Mouse (Mus musculus): ENCODE measurements at regions not wholly inside any gene's neighbourhood (a gene's known extent, or its start where the extent isn't known, plus 50 kb on each side); places are given as distances from the start of the nearest gene placed in this dataset.

GRCm38 (mm10) chr8:18536059-18536458, 442.0 kb downstream of the Defb40 start:
- Histone ChIP-seq H3K9ac (no peak overlapping the region), H3K4me2 (no peak overlapping the region), H3K27ac (ENCODE audit: low read depth) (no peak overlapping the region), H3K36me3 (ENCODE audit: insufficient read depth) (no peaks in the 10 kb centered on the region), H3K4me3 (ENCODE audit: low read depth, low read length) (no peak overlapping the region), H3K27me3 (ENCODE audit: insufficient read depth, low read length) (no peaks in the 10 kb centered on the region), H3K4me1 (ENCODE audit: insufficient read depth) (no peaks in the 10 kb centered on the region), H3K9me3 (ENCODE audit: low read depth, low read length) (no peaks in the 10 kb centered on the region)
- WGBS: 73% methylated on average over 2 of the region's 2 CpGs
- ATAC-seq (ENCODE audit: insufficient read depth) (no peak), DNase-seq (no peak)
- no peak for TF ChIP-seq CTCF (IDR thresholded peaks at IDR 0.05; ENCODE audit: low read depth)

GRCm38 (mm10) chr8:18528120-18528519, 449.9 kb downstream of the Defb40 start:
- no peak for DNase-seq
- Histone ChIP-seq H3K27me3 (ENCODE audit: insufficient read depth, low read length) (no peaks in the 10 kb centered on the region), H3K4me3 (ENCODE audit: low read depth, low read length) (no peak overlapping the region), H3K27ac (ENCODE audit: low read depth) (no peak overlapping the region), H3K4me1 (ENCODE audit: insufficient read depth) (no peaks in the 10 kb centered on the region), H3K36me3 (ENCODE audit: insufficient read depth) (no peaks in the 10 kb centered on the region), H3K4me2 (no peak overlapping the region), H3K9ac (no peak overlapping the region), H3K9me3 (ENCODE audit: low read depth, low read length) (no peaks in the 10 kb centered on the region)
- TF ChIP-seq CTCF (IDR thresholded peaks at IDR 0.05; ENCODE audit: low read depth): no peak
- 75% methylated on average over 6 of the region's 6 CpGs for WGBS
- ATAC-seq (ENCODE audit: insufficient read depth): no peak

DNA sequence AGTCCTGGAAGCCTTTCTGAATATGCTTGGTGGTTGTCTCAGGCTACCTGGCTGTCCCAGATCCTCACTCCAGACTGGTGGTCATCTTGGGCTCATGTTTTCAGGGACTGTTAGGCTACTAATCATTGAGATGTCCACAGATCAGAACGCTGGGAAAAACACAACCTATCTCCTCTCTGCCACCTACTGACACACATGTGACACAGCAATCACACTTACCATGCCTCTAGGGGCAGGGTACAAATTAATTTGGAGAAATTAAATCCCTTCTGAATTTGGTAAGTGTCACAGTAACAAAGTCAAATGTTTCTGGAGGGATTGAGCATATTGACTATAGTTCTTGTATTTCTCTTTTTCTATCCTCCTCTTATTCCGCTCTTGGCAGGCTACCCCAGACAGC, 465.6 kb downstream of the Defb40 start:
- DNase-seq: peak; percentile 3

GRCm38 (mm10) chr8:18506158-18507022, 471.7 kb downstream of the Defb40 start:
- Histone ChIP-seq H3K4me3 (ENCODE audit: low read depth, low read length) (no peak overlapping the region), H3K4me2 (no peak overlapping the region; the same call in 1 of the 2 replicates), H3K4me1 (ENCODE audit: insufficient read depth) (no peaks in the 10 kb centered on the region), H3K27me3 (ENCODE audit: insufficient read depth, low read length) (no peaks in the 10 kb centered on the region), H3K27ac (ENCODE audit: low read depth) (no peak overlapping the region), H3K9me3 (ENCODE audit: low read depth, low read length) (no peaks in the 10 kb centered on the region), H3K36me3 (ENCODE audit: insufficient read depth) (no peaks in the 10 kb centered on the region), H3K9ac (no peak overlapping the region)
- 37% methylated on average over 13 of the region's 13 CpGs for WGBS
- DNase-seq (peak; percentile 60), ATAC-seq (ENCODE audit: insufficient read depth) (peak; percentile 59; the same call in 1 of the 2 replicates)
- TF ChIP-seq CTCF (IDR thresholded peaks at IDR 0.05; ENCODE audit: low read depth): no peak

More for the DNA sequence above, 465.6 kb downstream of the Defb40 start:
- no peaks in the 10 kb centered on the region for H3K27me3 ChIP-seq (ENCODE audit: insufficient read depth, low read length)
- peak; percentile 42 for TF ChIP-seq CTCF (IDR thresholded peaks at IDR 0.05; ENCODE audit: low read depth)
- 63% methylated on average over 2 of the region's 2 CpGs for WGBS
- no peak overlapping the region for H3K4me2 ChIP-seq
- H3K4me1 ChIP-seq (ENCODE audit: insufficient read depth): no peaks in the 10 kb centered on the region
- no peak overlapping the region for H3K9ac ChIP-seq
- no peaks in the 10 kb centered on the region for H3K36me3 ChIP-seq (ENCODE audit: insufficient read depth)
- H3K9me3 ChIP-seq (ENCODE audit: low read depth, low read length): no peaks in the 10 kb centered on the region
- no peak overlapping the region for H3K27ac ChIP-seq (ENCODE audit: low read depth)
- no peak overlapping the region for H3K4me3 ChIP-seq (ENCODE audit: low read depth, low read length)
- no peak for ATAC-seq (ENCODE audit: insufficient read depth)

- WGBS: 78% methylated on average over 5 of the region's 5 CpGs
- H3K27me3 ChIP-seq (ENCODE audit: insufficient read depth, low read length): no peaks in the 10 kb centered on the region
- H3K9ac ChIP-seq: no peak overlapping the region
- H3K27ac ChIP-seq (ENCODE audit: low read depth): no peak overlapping the region
- DNase-seq (no peak), ATAC-seq (ENCODE audit: insufficient read depth) (no peak)
- no peak overlapping the region for H3K4me2 ChIP-seq
- H3K9me3 ChIP-seq (ENCODE audit: low read depth, low read length): no peaks in the 10 kb centered on the region
- no peaks in the 10 kb centered on the region for H3K4me1 ChIP-seq (ENCODE audit: insufficient read depth)
- H3K4me3 ChIP-seq (ENCODE audit: low read depth, low read length): no peak overlapping the region
- H3K36me3 ChIP-seq (ENCODE audit: insufficient read depth): no peaks in the 10 kb centered on the region
- no peak for TF ChIP-seq CTCF (IDR thresholded peaks at IDR 0.05; ENCODE audit: low read depth)
These were observed 487.4 kb downstream of the Defb40 start for GRCm38 (mm10) chr8:18490620-18491019.

DNA sequence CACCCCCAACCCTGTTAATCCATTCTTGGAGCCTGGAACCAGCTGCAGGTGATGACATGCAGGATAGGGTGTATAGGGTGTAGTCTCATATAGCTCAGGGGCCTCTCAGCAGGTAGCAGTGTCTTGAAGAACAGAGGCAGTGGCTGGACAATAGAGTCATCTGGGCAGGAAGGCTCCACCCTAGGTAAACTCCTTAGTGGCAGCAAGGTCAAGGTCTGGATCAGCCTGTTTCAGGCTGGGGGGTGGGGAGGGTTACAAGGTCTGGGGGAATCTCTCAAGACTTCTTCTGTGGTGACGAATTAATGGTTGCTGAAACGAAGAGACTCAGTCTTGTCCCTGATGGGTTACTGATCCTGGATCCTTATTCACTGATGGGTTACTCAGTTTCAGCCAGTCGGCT, 498.0 kb downstream of the Defb40 start:
- TF ChIP-seq CTCF (IDR thresholded peaks at IDR 0.05; ENCODE audit: low read depth): no peak
- H3K9ac ChIP-seq: no peak overlapping the region
- ATAC-seq (ENCODE audit: insufficient read depth) (no peak), DNase-seq (no peak)
- 79% methylated on average over 3 of the region's 3 CpGs for WGBS
- H3K4me1 ChIP-seq (ENCODE audit: insufficient read depth): no peaks in the 10 kb centered on the region
- H3K27me3 ChIP-seq (ENCODE audit: insufficient read depth, low read length): no peaks in the 10 kb centered on the region
- no peak overlapping the region for H3K27ac ChIP-seq (ENCODE audit: low read depth)
- no peaks in the 10 kb centered on the region for H3K36me3 ChIP-seq (ENCODE audit: insufficient read depth)
- no peak overlapping the region for H3K4me2 ChIP-seq
- H3K4me3 ChIP-seq (ENCODE audit: low read depth, low read length): no peak overlapping the region
- no peaks in the 10 kb centered on the region for H3K9me3 ChIP-seq (ENCODE audit: low read depth, low read length)

DNA sequence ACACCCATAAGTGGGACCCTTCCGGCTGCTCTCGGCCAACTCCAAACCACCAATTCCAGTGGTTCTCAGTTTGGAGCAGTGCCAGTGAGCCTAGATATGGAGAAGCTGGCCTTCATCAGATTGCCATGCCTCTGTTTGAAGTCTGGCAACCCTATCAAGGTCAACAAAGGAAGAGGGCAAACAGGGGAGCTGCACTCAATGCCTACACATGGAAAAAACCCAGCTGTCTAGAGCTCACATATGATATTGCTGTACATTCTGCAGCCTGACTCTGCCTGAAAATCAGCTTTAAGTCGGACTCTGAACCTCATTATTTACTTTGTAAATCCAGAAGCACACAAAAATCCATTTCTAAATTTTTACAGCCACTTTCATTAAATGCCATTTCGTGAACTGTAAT, 499.9 kb downstream of the Defb40 start:
- Histone ChIP-seq H3K36me3 (ENCODE audit: insufficient read depth) (no peaks in the 10 kb centered on the region), H3K27ac (ENCODE audit: low read depth) (no peak overlapping the region), H3K4me1 (ENCODE audit: insufficient read depth) (no peaks in the 10 kb centered on the region), H3K9ac (no peak overlapping the region), H3K27me3 (ENCODE audit: insufficient read depth, low read length) (no peaks in the 10 kb centered on the region), H3K4me3 (ENCODE audit: low read depth, low read length) (no peak overlapping the region), H3K9me3 (ENCODE audit: low read depth, low read length) (no peaks in the 10 kb centered on the region), H3K4me2 (no peak overlapping the region)
- DNase-seq (no peak), ATAC-seq (ENCODE audit: insufficient read depth) (no peak)
- no peak for TF ChIP-seq CTCF (IDR thresholded peaks at IDR 0.05; ENCODE audit: low read depth)
- 71% methylated on average over 4 of the region's 4 CpGs for whole genome bisulfite sequencing
